Mouse (Mus musculus): ENCODE results near the gene Egfem1. TPM values are rescaled to one million over a fixed set of nuclear protein-coding genes. Genes with fewer than 3 reads are reported as not detected.

Egfem1 gene
- polyA plus RNA-seq, 1 experiment from 2014 or later = 0.09 TPM

DNA sequence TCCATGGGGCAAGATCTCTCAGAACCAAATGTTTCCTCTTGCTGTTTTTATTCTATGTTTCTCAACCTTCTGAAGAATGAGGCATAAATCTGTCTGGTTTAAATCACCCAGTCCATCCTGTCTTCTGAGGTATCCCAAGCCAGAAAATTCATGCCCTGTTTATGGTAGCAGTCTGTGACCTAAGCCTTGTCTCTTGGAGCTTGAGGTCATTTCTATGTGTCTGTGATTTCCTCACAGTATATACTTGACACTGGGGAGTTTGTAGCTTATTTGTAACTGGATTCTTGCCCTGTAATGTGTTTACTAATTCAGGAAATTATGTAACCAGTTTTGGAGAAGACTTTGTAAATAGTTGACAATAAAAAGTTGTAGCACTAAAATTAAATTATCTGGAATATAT is 95.2 kb downstream of the Egfem1 start:
- no peak overlapping the region for H3K9ac ChIP-seq (ENCODE audit: low read depth, low read length)
- H3K4me3 ChIP-seq (ENCODE audit: low read depth, low read length) = no peak overlapping the region
- H3K4me1 ChIP-seq (ENCODE audit: control insufficient read depth, low read depth, low read length) = no peaks in the 10 kb centered on the region
- no peak overlapping the region for H3K27ac ChIP-seq (ENCODE audit: low read length)
- H3K9me3 ChIP-seq (replicated peaks; ENCODE audit: control insufficient read depth, low read length) = no peaks in the 10 kb centered on the region
- no peaks in the 10 kb centered on the region for H3K36me3 ChIP-seq (ENCODE audit: control insufficient read depth, insufficient read depth)
- no peak for ATAC-seq (ENCODE audit: low read depth)
- no peaks in the 10 kb centered on the region for H3K27me3 ChIP-seq (ENCODE audit: control insufficient read depth, insufficient read depth, low read depth, low read length)
- H3K4me2 ChIP-seq (ENCODE audit: low read depth, low read length) = no peak overlapping the region

GRCm38 (mm10) chr3:29182988-29183387 is 101.2 kb downstream of the Egfem1 start:
- Histone ChIP-seq H3K9me3 (replicated peaks; ENCODE audit: control insufficient read depth, low read length) (no peaks in the 10 kb centered on the region), H3K4me1 (ENCODE audit: control insufficient read depth, low read depth, low read length) (no peaks in the 10 kb centered on the region), H3K27me3 (ENCODE audit: control insufficient read depth, insufficient read depth, low read depth, low read length) (no peaks in the 10 kb centered on the region), H3K9ac (ENCODE audit: low read depth, low read length) (no peak overlapping the region), H3K4me3 (ENCODE audit: low read depth, low read length) (no peak overlapping the region), H3K4me2 (ENCODE audit: low read depth, low read length) (no peak overlapping the region), H3K27ac (ENCODE audit: low read length) (no peak overlapping the region), H3K36me3 (ENCODE audit: control insufficient read depth, insufficient read depth) (no peaks in the 10 kb centered on the region)
- no peak for ATAC-seq (ENCODE audit: low read depth)
- 70% methylated on average over 10 of the region's 10 CpGs for WGBS (ENCODE audit: insufficient replicate concordance)

DNA sequence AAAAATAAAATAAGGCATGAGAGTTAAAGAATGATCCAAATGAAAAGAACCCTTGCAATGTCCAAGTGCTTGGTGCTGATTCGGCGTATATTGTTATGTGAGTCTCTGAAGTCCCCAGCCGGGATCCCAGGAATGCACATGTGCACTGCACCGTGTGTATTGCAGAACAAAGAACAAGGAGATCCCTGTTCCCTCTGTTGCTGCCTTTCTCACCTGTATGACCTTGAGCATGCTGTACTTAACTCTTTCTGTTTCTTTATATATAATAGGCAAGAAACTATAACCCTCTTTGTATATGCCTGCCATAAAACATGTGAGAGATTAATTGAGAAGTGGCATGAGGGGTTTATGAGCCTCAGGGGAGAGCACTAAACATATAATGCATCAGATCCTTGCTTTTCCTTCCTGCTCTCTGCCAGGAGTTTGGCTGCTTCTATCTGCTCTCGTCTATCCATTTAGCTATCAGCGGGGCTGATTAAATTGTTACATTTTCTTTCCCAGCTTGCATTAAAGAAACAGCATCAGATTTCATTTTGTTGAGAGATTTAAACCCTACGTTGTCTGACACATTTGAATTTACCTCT is 101.9 kb downstream of the Egfem1 start:
- no peaks in the 10 kb centered on the region for H3K36me3 ChIP-seq (ENCODE audit: control insufficient read depth, insufficient read depth)
- H3K4me3 ChIP-seq (ENCODE audit: low read depth, low read length) = no peak overlapping the region
- no peak for ATAC-seq (ENCODE audit: low read depth)
- no peak overlapping the region for H3K27ac ChIP-seq (ENCODE audit: low read length)
- no peak overlapping the region for H3K4me2 ChIP-seq (ENCODE audit: low read depth, low read length)
- no peaks in the 10 kb centered on the region for H3K9me3 ChIP-seq (replicated peaks; ENCODE audit: control insufficient read depth, low read length)
- H3K27me3 ChIP-seq (ENCODE audit: control insufficient read depth, insufficient read depth, low read depth, low read length) = no peaks in the 10 kb centered on the region
- WGBS (ENCODE audit: insufficient replicate concordance) = 63% methylated on average over 7 of the region's 7 CpGs
- H3K4me1 ChIP-seq (ENCODE audit: control insufficient read depth, low read depth, low read length) = no peaks in the 10 kb centered on the region
- no peak overlapping the region for H3K9ac ChIP-seq (ENCODE audit: low read depth, low read length)

- no peak for ATAC-seq (ENCODE audit: low read depth)
- no peak overlapping the region for H3K4me3 ChIP-seq (ENCODE audit: low read depth, low read length)
- no peaks in the 10 kb centered on the region for H3K36me3 ChIP-seq (ENCODE audit: control insufficient read depth, insufficient read depth)
- H3K9ac ChIP-seq (ENCODE audit: low read depth, low read length) = no peak overlapping the region
- H3K27me3 ChIP-seq (ENCODE audit: control insufficient read depth, insufficient read depth, low read depth, low read length) = no peaks in the 10 kb centered on the region
- H3K27ac ChIP-seq (ENCODE audit: low read length) = no peak overlapping the region
- 57% methylated on average over 7 of the region's 7 CpGs for WGBS (ENCODE audit: insufficient replicate concordance)
- H3K4me2 ChIP-seq (ENCODE audit: low read depth, low read length) = no peak overlapping the region
- H3K9me3 ChIP-seq (replicated peaks; ENCODE audit: control insufficient read depth, low read length) = no peaks in the 10 kb centered on the region
- no peaks in the 10 kb centered on the region for H3K4me1 ChIP-seq (ENCODE audit: control insufficient read depth, low read depth, low read length)
Observed at GRCm38 (mm10) chr3:29184486-29185241, 102.8 kb downstream of the Egfem1 start.

DNA sequence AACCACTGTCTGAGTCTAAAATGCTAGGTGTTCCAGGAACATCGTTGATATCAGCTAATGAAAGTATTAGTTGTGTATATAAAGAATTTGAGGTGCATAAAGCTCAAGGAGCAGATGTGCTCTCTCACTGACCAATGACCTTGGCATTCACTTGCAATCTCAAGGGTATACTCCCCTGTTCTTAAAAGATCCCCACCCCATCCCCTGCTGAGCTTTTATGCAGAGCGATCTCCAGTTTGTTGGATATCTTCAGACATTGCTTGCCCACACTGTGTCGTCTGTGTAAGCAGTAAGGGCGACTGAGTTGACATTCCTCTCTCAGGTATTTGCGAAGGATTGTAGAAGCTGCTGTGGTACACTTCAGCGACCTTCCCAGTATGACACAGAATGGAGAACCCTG is 108.4 kb downstream of the Egfem1 start:
- H3K9me3 ChIP-seq (replicated peaks; ENCODE audit: control insufficient read depth, low read length) = no peaks in the 10 kb centered on the region
- H3K27ac ChIP-seq (ENCODE audit: low read length) = no peak overlapping the region
- H3K4me3 ChIP-seq (ENCODE audit: low read depth, low read length) = no peak overlapping the region
- H3K36me3 ChIP-seq (ENCODE audit: control insufficient read depth, insufficient read depth) = no peaks in the 10 kb centered on the region
- no peak overlapping the region for H3K9ac ChIP-seq (ENCODE audit: low read depth, low read length)
- H3K4me1 ChIP-seq (ENCODE audit: control insufficient read depth, low read depth, low read length) = no peaks in the 10 kb centered on the region
- ATAC-seq (ENCODE audit: low read depth) = no peak
- WGBS (ENCODE audit: insufficient replicate concordance) = 41% methylated on average over 6 of the region's 6 CpGs
- no peak overlapping the region for H3K4me2 ChIP-seq (ENCODE audit: low read depth, low read length)
- H3K27me3 ChIP-seq (ENCODE audit: control insufficient read depth, insufficient read depth, low read depth, low read length) = no peaks in the 10 kb centered on the region

DNA sequence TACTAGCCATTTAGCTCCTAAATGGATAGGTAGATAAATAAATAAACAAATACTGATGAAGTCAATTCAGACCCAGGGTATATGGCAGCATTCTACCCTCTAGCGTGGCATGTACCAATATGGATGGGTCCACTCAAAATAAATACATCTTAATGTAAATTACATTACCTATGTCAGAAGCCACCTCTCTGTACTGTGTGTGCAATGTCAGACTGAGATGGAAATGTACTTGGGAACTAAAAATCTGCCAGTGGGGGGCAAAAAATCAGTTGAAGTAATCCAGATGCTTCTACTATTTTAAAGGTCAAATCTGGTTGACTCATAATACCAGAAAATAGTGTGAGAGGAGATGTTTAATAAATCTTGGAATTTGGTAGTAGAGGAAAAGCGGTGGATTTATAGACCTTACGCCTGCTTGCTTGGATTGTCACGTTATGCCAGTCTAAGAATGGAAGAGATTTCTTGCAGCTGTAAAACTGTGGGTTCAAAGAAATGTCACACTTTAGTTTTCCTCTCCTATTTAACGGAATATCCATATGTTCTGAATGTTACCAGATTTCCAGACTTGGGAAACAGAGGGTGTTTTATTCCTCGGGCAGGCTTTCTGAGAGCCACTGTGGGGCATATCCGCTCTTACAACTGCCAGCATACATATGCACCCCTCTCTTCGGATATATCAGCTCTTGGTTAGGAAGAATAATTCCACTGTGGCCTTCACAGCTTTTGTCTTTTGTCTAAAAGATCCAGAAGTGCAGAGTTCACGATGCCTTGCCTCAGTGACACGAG is 116.1 kb downstream of the Egfem1 start:
- no peaks in the 10 kb centered on the region for H3K4me1 ChIP-seq (ENCODE audit: control insufficient read depth, low read depth, low read length)
- no peak for ATAC-seq (ENCODE audit: low read depth)
- no peaks in the 10 kb centered on the region for H3K27me3 ChIP-seq (ENCODE audit: control insufficient read depth, insufficient read depth, low read depth, low read length)
- H3K9me3 ChIP-seq (replicated peaks; ENCODE audit: control insufficient read depth, low read length) = no peaks in the 10 kb centered on the region
- no peaks in the 10 kb centered on the region for H3K36me3 ChIP-seq (ENCODE audit: control insufficient read depth, insufficient read depth)
- H3K9ac ChIP-seq (ENCODE audit: low read depth, low read length) = no peak overlapping the region
- H3K4me2 ChIP-seq (ENCODE audit: low read depth, low read length) = no peak overlapping the region
- H3K4me3 ChIP-seq (ENCODE audit: low read depth, low read length) = no peak overlapping the region
- 63% methylated on average over 10 of the region's 10 CpGs for WGBS (ENCODE audit: insufficient replicate concordance)
- no peak overlapping the region for H3K27ac ChIP-seq (ENCODE audit: low read length)

DNA sequence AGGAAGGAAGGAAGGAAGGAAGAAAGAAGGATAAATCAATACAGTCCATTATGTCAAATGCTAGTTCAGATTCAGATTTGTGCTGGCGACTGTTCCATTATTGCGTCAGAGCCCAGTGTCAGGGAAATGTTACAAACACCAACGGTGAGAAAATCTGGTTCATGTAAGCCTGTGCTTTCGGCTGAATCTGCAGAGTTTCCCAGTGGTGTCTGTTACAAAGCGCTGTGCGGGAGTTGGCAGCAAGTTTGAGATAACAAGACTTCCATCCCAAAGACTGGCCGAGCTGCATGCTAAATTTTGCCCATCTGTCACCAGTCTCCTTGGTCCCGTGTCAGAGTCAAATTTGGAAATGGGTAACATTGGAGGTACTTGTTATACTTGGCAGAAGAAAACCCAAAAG is 118.8 kb downstream of the Egfem1 start:
- H3K4me2 ChIP-seq (ENCODE audit: low read depth, low read length) = no peak overlapping the region
- H3K9ac ChIP-seq (ENCODE audit: low read depth, low read length) = no peak overlapping the region
- ATAC-seq (ENCODE audit: low read depth) = no peak
- no peak overlapping the region for H3K27ac ChIP-seq (ENCODE audit: low read length)
- no peaks in the 10 kb centered on the region for H3K4me1 ChIP-seq (ENCODE audit: control insufficient read depth, low read depth, low read length)
- H3K36me3 ChIP-seq (ENCODE audit: control insufficient read depth, insufficient read depth) = no peaks in the 10 kb centered on the region
- 56% methylated on average over 8 of the region's 8 CpGs for WGBS (ENCODE audit: insufficient replicate concordance)
- no peaks in the 10 kb centered on the region for H3K27me3 ChIP-seq (ENCODE audit: control insufficient read depth, insufficient read depth, low read depth, low read length)
- no peak overlapping the region for H3K4me3 ChIP-seq (ENCODE audit: low read depth, low read length)
- no peaks in the 10 kb centered on the region for H3K9me3 ChIP-seq (replicated peaks; ENCODE audit: control insufficient read depth, low read length)

GRCm38 (mm10) chr3:29202536-29202935 is 120.7 kb downstream of the Egfem1 start:
- Histone ChIP-seq H3K27ac (ENCODE audit: low read length) (no peak overlapping the region), H3K4me2 (ENCODE audit: low read depth, low read length) (no peak overlapping the region), H3K9me3 (replicated peaks; ENCODE audit: control insufficient read depth, low read length) (no peaks in the 10 kb centered on the region), H3K36me3 (ENCODE audit: control insufficient read depth, insufficient read depth) (no peaks in the 10 kb centered on the region), H3K4me3 (ENCODE audit: low read depth, low read length) (no peak overlapping the region), H3K9ac (ENCODE audit: low read depth, low read length) (no peak overlapping the region), H3K27me3 (ENCODE audit: control insufficient read depth, insufficient read depth, low read depth, low read length) (no peaks in the 10 kb centered on the region), H3K4me1 (ENCODE audit: control insufficient read depth, low read depth, low read length) (no peaks in the 10 kb centered on the region)
- 68% methylated on average over 6 of the region's 6 CpGs for WGBS (ENCODE audit: insufficient replicate concordance)
- ATAC-seq (ENCODE audit: low read depth) = no peak

- Histone ChIP-seq H3K9ac (ENCODE audit: low read depth, low read length) (no peak overlapping the region), H3K27ac (ENCODE audit: low read length) (no peak overlapping the region), H3K4me3 (ENCODE audit: low read depth, low read length) (no peak overlapping the region), H3K4me2 (ENCODE audit: low read depth, low read length) (no peak overlapping the region), H3K27me3 (ENCODE audit: control insufficient read depth, insufficient read depth, low read depth, low read length) (no peaks in the 10 kb centered on the region), H3K4me1 (ENCODE audit: control insufficient read depth, low read depth, low read length) (no peaks in the 10 kb centered on the region), H3K36me3 (ENCODE audit: control insufficient read depth, insufficient read depth) (no peaks in the 10 kb centered on the region), H3K9me3 (replicated peaks; ENCODE audit: control insufficient read depth, low read length) (no peaks in the 10 kb centered on the region)
- ATAC-seq (ENCODE audit: low read depth) = no peak
- WGBS (ENCODE audit: insufficient replicate concordance) = 59% methylated on average over 2 of the region's 2 CpGs
Observed at GRCm38 (mm10) chr3:29222414-29222813, 140.6 kb downstream of the Egfem1 start.

All from liver, embryonic 16.5 days (tissue).